Mouse (Mus musculus) ES-Bruce4 (cell line): ENCODE data around the gene Gpc5.

Experiments used
- CTCF ChIP-seq: IDR thresholded peaks from one replicate; pipeline ENCODE4 v1.8.1; 2011; ENCODE audit warnings: low read depth, low read length
- EP300 ChIP-seq: IDR thresholded peaks from 2 replicates; pipeline ENCODE4 v1.6.1; 2011; ENCODE audit warnings: low read depth, low read length; ENCODE audit not compliant: insufficient read depth

DNA sequence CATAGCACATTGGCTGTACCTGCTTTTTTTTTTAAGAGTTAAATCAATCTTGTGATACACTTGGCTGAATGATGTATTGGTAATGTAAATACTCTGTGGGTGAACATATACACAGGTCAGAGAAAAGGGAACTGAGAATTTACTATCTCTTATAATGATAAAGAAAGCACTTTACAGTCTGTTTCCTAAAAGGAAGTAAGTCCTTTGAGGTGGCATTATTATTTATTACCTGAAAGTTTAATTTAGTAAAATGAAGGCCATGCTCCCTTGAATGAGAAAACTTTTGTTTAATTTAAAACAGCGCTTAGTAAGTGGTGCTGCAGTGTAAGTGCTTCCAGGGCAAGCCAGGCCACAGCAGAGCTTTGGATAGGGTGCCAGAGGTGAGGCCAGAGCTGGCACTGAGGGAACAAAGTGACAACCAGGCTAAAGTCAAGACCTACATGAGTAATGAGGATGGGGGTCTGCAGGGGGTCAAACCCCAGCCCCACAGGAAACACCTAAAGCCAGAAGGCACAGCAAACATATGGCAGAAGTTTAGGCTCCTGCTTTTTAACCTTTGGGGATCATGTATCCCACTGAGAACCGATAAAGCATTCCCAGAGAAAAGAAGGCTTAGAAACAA, 315.4 kb downstream of the Gpc5 start:
- no peak for TF ChIP-seq CTCF
- TF ChIP-seq EP300 = no peak
